Mouse (Mus musculus): ENCODE results near the gene Pip5k1b.
A peak's percentile ranks its signal among the peaks of the same experiment; 100 is the strongest.

Pip5k1b gene

GRCm38 (mm10) chr19:24307271-24308221 lies 248.1 kb downstream of the Pip5k1b start:
- no peak for DNase-seq (ENCODE audit: low spot score)

GRCm38 (mm10) chr19:24306351-24306750 lies 249.3 kb downstream of the Pip5k1b start:
- DNase-seq (ENCODE audit: low spot score), result no peak

- no peak for DNase-seq (ENCODE audit: low spot score)
Observed at GRCm38 (mm10) chr19:24302198-24302597, 253.5 kb downstream of the Pip5k1b start.

- no peak for DNase-seq (ENCODE audit: low spot score)
Observed at GRCm38 (mm10) chr19:24301768-24302148, 253.9 kb downstream of the Pip5k1b start.

- peak; percentile 52 for DNase-seq (ENCODE audit: low spot score)
Observed at GRCm38 (mm10) chr19:24300994-24301767, 254.5 kb downstream of the Pip5k1b start.

GRCm38 (mm10) chr19:24293537-24293936 lies 262.1 kb downstream of the Pip5k1b start:
- no peak for DNase-seq (ENCODE audit: low spot score)

GRCm38 (mm10) chr19:24284187-24284586 lies 271.5 kb downstream of the Pip5k1b start:
- no peak for DNase-seq (ENCODE audit: low spot score)

GRCm38 (mm10) chr19:24281288-24281980 lies 274.2 kb downstream of the Pip5k1b start:
- DNase-seq (ENCODE audit: low spot score), result no peak

GRCm38 (mm10) chr19:24280601-24281228 lies 275.0 kb downstream of the Pip5k1b start, which contains the start of gene Fxn:
Gene Fxn, minus strand, starts transcription at chr19:24280605.
- DNase-seq (ENCODE audit: low spot score), result no peak

GRCm38 (mm10) chr19:24279706-24280600 lies 275.7 kb downstream of the Pip5k1b start:
- DNase-seq (ENCODE audit: low spot score), result peak; percentile 76

GRCm38 (mm10) chr19:24278859-24279258 lies 276.8 kb downstream of the Pip5k1b start:
- DNase-seq (ENCODE audit: low spot score), result no peak

GRCm38 (mm10) chr19:24274281-24274680 lies 281.4 kb downstream of the Pip5k1b start:
- no peak for DNase-seq (ENCODE audit: low spot score)

- peak; percentile 71 for DNase-seq (ENCODE audit: low spot score)
Observed at GRCm38 (mm10) chr19:24271746-24272426, 283.8 kb downstream of the Pip5k1b start.

- no peak for DNase-seq (ENCODE audit: low spot score)
Observed at GRCm38 (mm10) chr19:24271326-24271725, 284.3 kb downstream of the Pip5k1b start.

- DNase-seq (ENCODE audit: low spot score), result no peak
Observed at GRCm38 (mm10) chr19:24268531-24268930, 287.1 kb downstream of the Pip5k1b start.

GRCm38 (mm10) chr19:24266046-24266830 lies 289.4 kb downstream of the Pip5k1b start:
- no peak for DNase-seq (ENCODE audit: low spot score)

GRCm38 (mm10) chr19:24264991-24265390 lies 290.7 kb downstream of the Pip5k1b start:
- no peak for DNase-seq (ENCODE audit: low spot score)

- DNase-seq (ENCODE audit: low spot score), result no peak
Observed at GRCm38 (mm10) chr19:24262736-24263135, 292.9 kb downstream of the Pip5k1b start.

Measured in testis, postnatal 14 days (tissue).